Mouse (Mus musculus): Measurements from ENCODE around the gene Fam169b. TPM values are rescaled to one million over a fixed set of nuclear protein-coding genes. Genes with fewer than 3 reads are reported as not detected.
"Not testable (repeated sequence)": the region's sequence is repeated elsewhere in the genome, so short reads cannot be mapped to it uniquely, and the experiment has no call there.

The Fam169b gene
- polyA plus RNA-seq, 1 experiment from 2014 or later: not detected

DNA sequence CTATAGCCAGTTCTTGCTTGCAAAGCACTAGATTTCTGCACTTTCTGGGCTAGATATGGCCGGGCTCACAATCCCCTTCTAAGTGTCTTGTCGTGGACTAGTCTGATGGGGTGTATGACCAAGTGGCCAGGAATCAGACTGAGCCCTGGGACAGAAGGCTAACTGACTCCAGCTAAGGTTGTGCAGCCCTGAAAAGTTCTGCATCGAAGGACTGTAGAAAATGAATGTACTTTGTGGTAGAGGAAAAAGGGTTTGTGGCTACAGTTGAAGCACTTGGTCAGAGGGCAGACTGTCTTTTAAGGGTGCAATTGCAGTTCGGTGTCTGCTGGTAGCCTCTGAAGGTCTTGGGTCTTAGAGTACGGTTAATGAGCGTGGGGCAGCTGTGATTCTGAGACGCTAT, 5.8 kb downstream of the Fam169b start:
- peaks cover 14% of the 10 kb centered on the region for H3K4me1 ChIP-seq
- H3K9me3 ChIP-seq: no peaks in the 10 kb centered on the region
- H3K27me3 ChIP-seq (replicated peaks): peaks cover 10% of the 10 kb centered on the region
- WGBS: 79% methylated on average over 7 of the region's 7 CpGs
- no peak overlapping the region for H3K4me2 ChIP-seq
- no peak overlapping the region for H3K4me3 ChIP-seq
- no peak overlapping the region for H3K27ac ChIP-seq
- no peak overlapping the region for H3K9ac ChIP-seq
- ATAC-seq (replicated peaks): no peak
- H3K36me3 ChIP-seq (replicated peaks): no peaks in the 10 kb centered on the region

DNA sequence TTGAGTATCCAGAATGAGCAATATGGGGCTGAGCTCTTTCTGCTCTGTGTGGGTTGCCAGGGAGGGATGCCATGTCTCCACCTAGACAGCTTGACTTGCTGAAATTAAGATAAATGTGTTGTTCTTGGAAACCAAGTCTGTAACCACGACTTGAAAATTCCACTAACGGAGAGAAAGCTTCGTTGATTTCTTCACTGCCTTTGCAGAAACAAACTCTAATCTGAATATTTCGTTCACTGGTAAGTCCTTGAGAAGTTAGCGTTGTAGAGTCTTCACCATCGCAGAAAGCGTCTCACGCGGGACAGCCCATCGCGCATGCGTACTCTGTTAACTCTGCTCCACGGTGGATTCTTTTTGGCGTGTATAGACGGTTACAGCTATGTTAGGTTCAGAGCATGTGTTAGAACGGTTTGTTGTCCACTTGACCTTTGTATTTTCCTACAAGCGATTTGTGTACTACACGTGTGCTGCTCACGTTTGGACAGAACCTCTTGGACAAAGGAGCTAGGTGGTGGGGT, 6.8 kb downstream of the Fam169b start:
- Histone ChIP-seq H3K9me3 (no peaks in the 10 kb centered on the region), H3K27ac (no peak overlapping the region), H3K4me1 (peaks cover 14% of the 10 kb centered on the region), H3K4me3 (no peak overlapping the region), H3K36me3 (replicated peaks) (no peaks in the 10 kb centered on the region), H3K27me3 (replicated peaks) (peaks cover 6% of the 10 kb centered on the region), H3K9ac (no peak overlapping the region), H3K4me2 (no peak overlapping the region)
- 94% methylated on average over 19 of the region's 19 CpGs for WGBS
- ATAC-seq (replicated peaks): no peak

DNA sequence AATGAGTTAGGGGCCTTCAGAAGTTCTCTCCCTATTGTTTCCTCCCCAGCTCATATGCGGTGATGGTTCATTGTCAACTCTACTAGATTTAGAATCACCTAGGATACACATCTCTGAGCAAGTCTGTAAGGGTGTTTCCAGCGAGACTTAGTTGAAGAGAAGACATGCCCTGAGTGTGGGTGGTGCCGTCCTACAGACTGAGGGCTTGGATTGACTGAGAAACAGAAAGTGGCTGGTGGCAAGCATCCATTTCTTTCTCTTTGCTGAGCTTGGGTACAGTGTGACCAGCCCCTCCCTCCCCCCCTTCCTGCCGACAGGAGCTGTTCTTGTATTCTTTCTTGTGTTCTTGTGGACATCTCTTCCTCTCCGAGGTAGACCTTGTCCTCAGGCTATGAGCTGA, 7.7 kb downstream of the Fam169b start:
- Histone ChIP-seq H3K4me2 (no peak overlapping the region), H3K27ac (no peak overlapping the region), H3K4me1 (peaks cover 6% of the 10 kb centered on the region), H3K36me3 (replicated peaks) (no peaks in the 10 kb centered on the region), H3K27me3 (replicated peaks) (peaks cover 5% of the 10 kb centered on the region; the same call in 1 of the 2 replicates), H3K9ac (no peak overlapping the region), H3K9me3 (no peaks in the 10 kb centered on the region), H3K4me3 (no peak overlapping the region)
- ATAC-seq (replicated peaks): no peak
- 73% methylated on average over 5 of the region's 5 CpGs for WGBS

DNA sequence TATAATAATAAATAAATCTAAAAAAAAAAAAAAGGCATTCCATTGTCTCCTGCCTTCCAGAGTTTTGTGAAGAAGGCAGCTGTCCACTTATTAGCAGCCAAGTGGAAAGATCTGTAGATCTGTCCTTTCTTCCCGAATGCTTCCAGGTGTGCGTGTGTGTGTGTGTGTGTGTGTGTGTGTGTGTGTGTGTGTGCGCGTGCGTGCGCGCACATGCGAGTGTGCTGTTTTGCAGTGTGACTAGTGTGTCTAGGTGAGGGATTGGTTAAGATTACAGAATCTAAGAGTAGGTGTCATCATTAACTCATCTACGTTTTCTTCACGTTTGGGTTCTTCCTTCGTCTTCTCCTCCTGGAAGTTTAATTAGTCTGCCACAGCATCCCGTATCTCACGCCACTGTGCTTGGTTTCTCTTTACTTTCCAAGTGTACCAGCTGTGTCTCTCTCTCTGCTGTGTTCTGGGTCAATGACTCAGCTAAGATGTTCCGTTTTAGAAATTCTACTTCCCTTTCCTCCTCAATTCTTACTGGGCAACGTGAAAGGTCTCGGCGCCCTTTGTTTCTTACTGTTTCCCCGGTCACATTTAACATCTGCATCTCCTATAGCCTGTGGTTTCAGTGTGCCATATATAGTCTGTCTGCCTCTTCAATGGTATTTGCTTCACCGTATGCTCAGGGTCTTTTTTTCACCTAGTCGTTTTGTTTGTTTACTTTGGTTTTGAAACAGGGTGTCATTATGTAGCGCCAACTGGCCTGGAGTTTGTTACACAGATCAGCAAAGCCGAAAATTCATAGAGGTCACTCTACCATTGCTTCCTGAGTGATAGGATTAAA, 8.9 kb downstream of the Fam169b start:
- Histone ChIP-seq H3K4me2 (no peak overlapping the region), H3K27ac (no peak overlapping the region), H3K4me1 (no peaks in the 10 kb centered on the region), H3K36me3 (replicated peaks) (no peaks in the 10 kb centered on the region), H3K4me3 (no peak overlapping the region), H3K27me3 (replicated peaks) (peaks cover 2% of the 10 kb centered on the region; the same call in 1 of the 2 replicates), H3K9ac (no peak overlapping the region), H3K9me3 (no peaks in the 10 kb centered on the region)
- no peak for ATAC-seq (replicated peaks)
- whole genome bisulfite sequencing: 91% methylated on average over 22 of the region's 22 CpGs

DNA sequence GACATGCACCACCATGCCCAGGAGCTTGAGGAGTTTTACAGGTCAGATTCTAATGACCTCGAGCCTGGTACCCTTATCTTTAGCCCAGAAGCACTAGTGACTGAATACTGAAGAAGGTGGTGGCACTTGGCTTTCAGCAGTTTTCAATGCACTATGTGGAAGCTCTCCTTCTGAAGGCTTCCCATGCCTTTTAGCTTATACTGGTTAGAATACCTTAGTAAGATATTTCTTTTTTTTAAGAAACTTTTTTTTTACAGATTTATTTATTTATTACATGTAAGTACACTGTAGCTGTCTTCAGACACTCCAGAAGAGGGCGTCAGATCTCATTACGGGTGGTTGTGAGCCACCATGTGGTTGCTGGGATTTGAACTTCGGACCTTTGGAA, 9.5 kb downstream of the Fam169b start:
- H3K27ac ChIP-seq; H3K4me2 ChIP-seq; H3K27me3 ChIP-seq (replicated peaks); H3K4me1 ChIP-seq; H3K9me3 ChIP-seq; ATAC-seq (replicated peaks); H3K9ac ChIP-seq; H3K4me3 ChIP-seq; H3K36me3 ChIP-seq (replicated peaks): not testable (repeated sequence)
- 91% methylated on average over 4 of the region's 4 CpGs for WGBS

DNA sequence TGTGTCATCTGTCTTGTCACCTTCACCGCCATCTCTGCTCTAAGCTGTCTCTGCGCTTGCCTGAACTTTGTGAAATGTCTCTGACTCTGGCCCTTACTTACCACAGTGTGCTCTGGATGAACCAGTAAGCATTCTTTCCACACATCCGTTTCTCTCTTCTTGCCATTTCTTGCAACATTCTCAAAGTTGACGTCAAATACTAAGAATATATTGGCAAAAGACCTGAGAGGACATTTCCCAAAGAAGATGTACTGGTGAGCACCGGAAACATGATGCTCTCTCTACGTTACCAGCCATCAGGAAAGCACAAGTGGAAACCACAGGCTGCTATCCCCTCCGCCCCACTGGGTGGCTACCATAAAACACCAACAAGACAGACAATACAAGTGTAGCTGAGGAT, 10.1 kb downstream of the Fam169b start:
- no peaks in the 10 kb centered on the region for H3K4me1 ChIP-seq
- no peak overlapping the region for H3K27ac ChIP-seq
- WGBS: 94% methylated on average over 7 of the region's 7 CpGs
- no peak overlapping the region for H3K9ac ChIP-seq
- no peak for ATAC-seq (replicated peaks)
- no peaks in the 10 kb centered on the region for H3K9me3 ChIP-seq
- no peak overlapping the region for H3K4me2 ChIP-seq
- peaks cover 2% of the 10 kb centered on the region; the same call in 1 of the 2 replicates for H3K27me3 ChIP-seq (replicated peaks)
- H3K4me3 ChIP-seq: no peak overlapping the region
- H3K36me3 ChIP-seq (replicated peaks): no peaks in the 10 kb centered on the region

DNA sequence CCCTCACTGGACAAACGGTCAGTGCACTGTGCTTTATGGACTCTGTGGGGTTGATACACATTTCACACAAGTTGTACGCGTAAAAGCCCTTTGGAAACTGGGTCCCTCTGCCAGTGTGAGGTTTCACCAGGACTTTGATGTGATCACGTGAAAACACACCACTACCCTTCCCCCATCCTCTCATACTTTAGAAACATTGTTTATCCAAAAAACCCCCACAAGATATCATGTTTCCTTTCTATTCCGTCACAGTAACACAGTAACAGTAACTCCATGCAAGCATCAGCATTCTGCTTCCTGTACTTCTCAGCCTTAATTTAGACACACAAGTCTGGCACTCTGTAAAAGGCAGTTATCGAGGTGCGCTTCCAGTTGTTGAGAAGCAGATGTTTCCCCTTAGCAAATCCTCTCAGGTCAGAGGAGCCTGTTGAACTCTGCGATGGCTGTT, 12.2 kb downstream of the Fam169b start:
- H3K9me3 ChIP-seq: no peaks in the 10 kb centered on the region
- 85% methylated on average over 8 of the region's 8 CpGs for WGBS
- ATAC-seq (replicated peaks): no peak
- H3K4me2 ChIP-seq: no peak overlapping the region
- H3K27ac ChIP-seq: no peak overlapping the region
- no peak overlapping the region for H3K9ac ChIP-seq
- H3K4me3 ChIP-seq: no peak overlapping the region
- no peaks in the 10 kb centered on the region for H3K36me3 ChIP-seq (replicated peaks)
- H3K27me3 ChIP-seq (replicated peaks): no peaks in the 10 kb centered on the region
- H3K4me1 ChIP-seq: no peaks in the 10 kb centered on the region

DNA sequence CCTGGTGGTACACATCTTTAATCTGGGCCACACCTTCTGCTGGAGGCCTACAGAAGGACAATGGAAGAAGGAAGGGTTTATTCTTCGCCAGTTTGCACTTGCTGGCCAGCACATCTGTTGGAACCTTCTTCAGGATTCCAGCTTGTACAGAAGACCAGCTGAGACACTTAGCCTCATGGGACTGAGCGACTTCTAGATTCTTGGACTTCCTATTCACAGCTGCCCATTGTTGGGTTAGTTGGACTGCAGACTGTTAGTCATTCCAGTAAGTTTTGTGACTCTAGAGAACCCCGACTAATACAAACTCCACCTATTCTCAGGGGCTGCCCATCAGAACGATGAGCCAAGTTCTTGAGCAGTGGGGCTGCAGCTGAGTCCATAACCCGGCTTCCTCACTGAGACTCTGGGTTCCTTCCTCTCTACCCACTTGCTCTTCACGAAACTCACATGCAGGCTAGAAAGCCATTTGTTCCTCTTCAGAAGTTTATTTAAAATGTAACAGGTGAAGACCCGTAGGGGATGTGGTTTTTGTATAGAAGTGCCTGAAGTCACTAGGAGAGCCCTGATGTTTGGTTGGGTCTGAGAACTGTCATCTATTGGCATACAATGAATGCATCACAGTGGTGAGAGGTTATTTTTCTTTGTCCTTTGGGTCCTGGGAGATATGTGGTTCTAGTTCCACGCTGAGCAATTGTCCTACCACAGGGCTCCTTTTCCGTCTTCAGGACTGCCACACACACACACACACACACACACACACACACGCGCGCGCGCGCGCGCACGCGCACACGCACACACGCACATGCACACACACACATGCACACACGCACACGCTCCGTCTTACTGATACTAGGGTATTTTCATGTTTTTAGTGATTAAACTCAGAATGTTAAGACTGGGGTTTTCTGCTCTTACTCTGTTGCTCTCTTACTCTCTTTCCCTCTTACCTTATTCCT, 13.2 kb downstream of the Fam169b start:
- H3K4me1 ChIP-seq: no peaks in the 10 kb centered on the region
- no peak overlapping the region for H3K27ac ChIP-seq
- H3K9ac ChIP-seq: no peak overlapping the region
- ATAC-seq (replicated peaks): no peak
- H3K27me3 ChIP-seq (replicated peaks): no peaks in the 10 kb centered on the region
- no peak overlapping the region for H3K4me2 ChIP-seq
- no peak overlapping the region for H3K4me3 ChIP-seq
- 94% methylated on average over 24 of the region's 24 CpGs for whole genome bisulfite sequencing
- H3K9me3 ChIP-seq: no peaks in the 10 kb centered on the region
- H3K36me3 ChIP-seq (replicated peaks): no peaks in the 10 kb centered on the region

DNA sequence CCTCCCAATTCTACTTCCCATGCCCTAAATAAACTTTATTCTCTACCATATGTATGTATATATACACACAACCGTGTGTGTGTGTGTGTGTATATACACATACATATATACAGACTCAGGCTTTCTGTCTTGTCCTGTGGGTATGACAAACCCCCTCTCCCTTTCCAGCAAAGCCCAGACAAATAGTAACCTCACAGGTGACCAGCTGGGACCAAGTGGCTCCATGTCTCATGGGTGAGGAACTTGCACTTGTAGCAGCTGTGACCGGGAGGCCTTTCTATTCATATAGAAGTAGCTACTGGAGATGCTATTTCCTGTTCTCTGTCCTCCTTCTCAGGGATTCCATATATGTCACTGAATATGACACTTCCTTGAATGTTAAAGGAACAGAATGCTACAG, 13.9 kb downstream of the Fam169b start:
- no peaks in the 10 kb centered on the region for H3K27me3 ChIP-seq (replicated peaks)
- 79% methylated on average over 2 of the region's 2 CpGs for WGBS
- no peak for ATAC-seq (replicated peaks)
- no peak overlapping the region for H3K4me3 ChIP-seq
- H3K27ac ChIP-seq: no peak overlapping the region
- no peak overlapping the region for H3K4me2 ChIP-seq
- no peak overlapping the region for H3K9ac ChIP-seq
- H3K9me3 ChIP-seq: no peaks in the 10 kb centered on the region
- no peaks in the 10 kb centered on the region for H3K4me1 ChIP-seq
- H3K36me3 ChIP-seq (replicated peaks): no peaks in the 10 kb centered on the region

DNA sequence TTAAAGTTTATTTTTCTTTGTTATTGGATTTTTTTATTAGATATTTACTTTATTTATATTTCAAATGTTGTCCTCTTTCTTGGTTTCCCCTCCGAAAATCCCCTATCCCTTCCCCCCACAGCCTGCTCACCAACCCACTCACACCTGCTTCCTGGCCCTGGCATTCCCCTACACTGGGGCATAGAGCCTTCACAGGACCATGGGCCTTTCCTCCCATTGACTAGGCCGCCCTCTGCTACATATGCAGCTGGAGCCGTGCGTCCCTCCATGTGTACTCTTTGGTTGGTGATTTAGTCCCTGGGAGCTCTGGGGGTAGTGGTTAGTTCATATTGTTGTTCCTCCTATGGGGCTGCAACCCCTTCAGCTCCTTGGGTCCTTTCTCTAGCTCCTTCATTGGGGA, 14.4 kb downstream of the Fam169b start:
- not testable (repeated sequence) for H3K36me3 ChIP-seq (replicated peaks); H3K27me3 ChIP-seq (replicated peaks); H3K9ac ChIP-seq; H3K9me3 ChIP-seq; H3K27ac ChIP-seq; H3K4me3 ChIP-seq; H3K4me1 ChIP-seq; H3K4me2 ChIP-seq; ATAC-seq (replicated peaks)
- WGBS: 95% methylated on average over 4 of the region's 4 CpGs

DNA sequence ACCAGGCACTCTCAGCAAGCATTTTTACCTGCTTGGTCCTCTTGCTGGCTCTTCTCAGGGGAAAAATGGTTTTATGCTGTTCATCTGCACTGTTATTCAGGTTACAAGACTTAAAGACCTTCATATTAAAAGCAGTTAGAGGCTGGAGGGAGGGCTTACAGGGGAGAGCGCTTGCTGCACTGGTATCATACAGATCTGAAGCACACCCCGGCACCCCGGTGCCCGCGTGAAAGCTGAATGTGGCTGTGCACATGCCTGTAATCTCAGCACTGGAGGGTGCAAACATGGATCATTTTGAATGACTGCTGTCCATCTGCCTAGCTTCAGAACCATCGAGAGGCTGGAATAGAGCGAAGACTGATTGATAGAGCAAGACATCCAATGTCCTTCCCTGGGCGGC, 15.4 kb downstream of the Fam169b start:
- Histone ChIP-seq H3K9ac (no peak overlapping the region), H3K36me3 (replicated peaks) (no peaks in the 10 kb centered on the region), H3K27ac (no peak overlapping the region), H3K4me3 (no peak overlapping the region), H3K4me2 (no peak overlapping the region), H3K9me3 (no peaks in the 10 kb centered on the region), H3K4me1 (no peaks in the 10 kb centered on the region), H3K27me3 (replicated peaks) (no peaks in the 10 kb centered on the region)
- no peak for ATAC-seq (replicated peaks)
- 91% methylated on average over 8 of the region's 8 CpGs for WGBS

DNA sequence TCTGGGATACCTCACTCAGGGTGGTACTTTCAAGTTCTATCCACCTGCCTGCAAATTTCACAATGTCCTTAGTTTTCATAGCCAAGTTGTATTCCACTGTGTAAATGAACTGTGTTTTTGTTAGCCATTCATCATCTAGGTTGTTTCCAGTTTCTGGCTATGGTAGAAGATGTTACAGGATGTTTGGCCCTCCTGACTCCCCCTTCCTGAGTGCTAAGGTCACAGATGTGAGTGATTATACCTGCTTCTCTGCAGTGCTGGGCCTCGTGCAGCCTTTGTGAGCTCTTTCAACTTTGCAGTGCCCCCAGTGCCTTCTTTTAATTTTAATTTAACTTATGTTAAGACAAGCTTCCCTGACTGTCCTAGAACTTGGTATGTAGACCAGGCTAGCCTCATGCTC, 18.0 kb downstream of the Fam169b start:
- Histone ChIP-seq H3K36me3 (replicated peaks) (no peaks in the 10 kb centered on the region), H3K4me3 (no peak overlapping the region), H3K9ac (no peak overlapping the region), H3K9me3 (no peaks in the 10 kb centered on the region), H3K27ac (no peak overlapping the region), H3K4me2 (no peak overlapping the region), H3K4me1 (no peaks in the 10 kb centered on the region), H3K27me3 (replicated peaks) (no peaks in the 10 kb centered on the region)
- WGBS: 78% methylated on average over 1 of the region's 1 CpGs
- no peak for ATAC-seq (replicated peaks)
